Mouse (Mus musculus): ENCODE measurements around the gene Rasal2.

The Rasal2 gene

GRCm38 (mm10) chr1:157439101-157439500 lies 26.7 kb upstream of the Rasal2 start:
- no peak for DNase-seq

GRCm38 (mm10) chr1:157438290-157438689 lies 25.9 kb upstream of the Rasal2 start:
- no peak for DNase-seq

- no peak for DNase-seq
Measured at GRCm38 (mm10) chr1:157435926-157436325, 23.5 kb upstream of the Rasal2 start.

GRCm38 (mm10) chr1:157434404-157434803 lies 22.0 kb upstream of the Rasal2 start:
- no peak for DNase-seq

- DNase-seq, result no peak
Measured at GRCm38 (mm10) chr1:157433316-157433715, 20.9 kb upstream of the Rasal2 start.

GRCm38 (mm10) chr1:157428366-157428765 lies 16.0 kb upstream of the Rasal2 start:
- no peak for DNase-seq

- no peak for DNase-seq
Measured at GRCm38 (mm10) chr1:157427604-157428003, 15.2 kb upstream of the Rasal2 start.

- no peak for DNase-seq
Measured at GRCm38 (mm10) chr1:157426933-157427332, 14.5 kb upstream of the Rasal2 start.

- no peak for DNase-seq
Measured at GRCm38 (mm10) chr1:157425741-157426427, 13.5 kb upstream of the Rasal2 start.

- DNase-seq, result peak; percentile 39
Measured at GRCm38 (mm10) chr1:157417861-157418260, 5.5 kb upstream of the Rasal2 start.

- no peak for DNase-seq
Measured at GRCm38 (mm10) chr1:157417414-157417813, 5.0 kb upstream of the Rasal2 start.

- no peak for DNase-seq
Measured at GRCm38 (mm10) chr1:157416628-157417027, 4.2 kb upstream of the Rasal2 start.

GRCm38 (mm10) chr1:157415771-157416170 lies 3.4 kb upstream of the Rasal2 start:
- DNase-seq, result no peak

GRCm38 (mm10) chr1:157411711-157412380 lies 549 bp downstream of the Rasal2 start:
- peak; percentile 61 for DNase-seq

- no peak for DNase-seq
Measured at GRCm38 (mm10) chr1:157411341-157411710, 1.1 kb downstream of the Rasal2 start.

GRCm38 (mm10) chr1:157410937-157411336 lies 1.5 kb downstream of the Rasal2 start:
- no peak for DNase-seq

GRCm38 (mm10) chr1:157409648-157410047 lies 2.7 kb downstream of the Rasal2 start:
- no peak for DNase-seq

GRCm38 (mm10) chr1:157388027-157388426 lies 24.4 kb downstream of the Rasal2 start:
- DNase-seq, result no peak

- DNase-seq, result no peak
Measured at GRCm38 (mm10) chr1:157380694-157381093, 31.7 kb downstream of the Rasal2 start.

- DNase-seq, result no peak
Measured at GRCm38 (mm10) chr1:157370397-157370796, 42.0 kb downstream of the Rasal2 start.

GRCm38 (mm10) chr1:157368316-157368715 lies 44.1 kb downstream of the Rasal2 start:
- no peak for DNase-seq

- DNase-seq, result no peak
Measured at GRCm38 (mm10) chr1:157346661-157347060, 65.7 kb downstream of the Rasal2 start.

GRCm38 (mm10) chr1:157343519-157343918 lies 68.9 kb downstream of the Rasal2 start:
- DNase-seq, result peak; percentile 2

GRCm38 (mm10) chr1:157334834-157335233 lies 77.6 kb downstream of the Rasal2 start:
- no peak for DNase-seq

- no peak for DNase-seq
Measured at GRCm38 (mm10) chr1:157328068-157328467, 84.3 kb downstream of the Rasal2 start.
